Mouse (Mus musculus): ENCODE results near the gene Bach1.
A peak's percentile ranks its signal among the peaks of the same experiment; 100 is the strongest.

The Bach1 gene

GRCm38 (mm10) chr16:87698692-87699305 is at the start of gene Bach1:
Bach1 (plus strand) TSS chr16:87698945.
- peak; percentile 97 for DNase-seq (ENCODE audit: low read depth)

- DNase-seq (ENCODE audit: low read depth): no peak
Measured at GRCm38 (mm10) chr16:87652344-87652743, 46.4 kb upstream of the Bach1 start.

GRCm38 (mm10) chr16:87652924-87653323 is 45.8 kb upstream of the Bach1 start:
- no peak for DNase-seq (ENCODE audit: low read depth)

GRCm38 (mm10) chr16:87654016-87654575 is 44.6 kb upstream of the Bach1 start:
- peak; percentile 51 for DNase-seq (ENCODE audit: low read depth)

- DNase-seq (ENCODE audit: low read depth): no peak
Measured at GRCm38 (mm10) chr16:87655005-87655404, 43.7 kb upstream of the Bach1 start.

GRCm38 (mm10) chr16:87655579-87655978 is 43.2 kb upstream of the Bach1 start:
- DNase-seq (ENCODE audit: low read depth): no peak

- DNase-seq (ENCODE audit: low read depth): peak; percentile 68
Measured at GRCm38 (mm10) chr16:87656771-87657170, 42.0 kb upstream of the Bach1 start.

GRCm38 (mm10) chr16:87657291-87657690 is 41.5 kb upstream of the Bach1 start:
- DNase-seq (ENCODE audit: low read depth): peak; percentile 67

- DNase-seq (ENCODE audit: low read depth): peak; percentile 52
Measured at GRCm38 (mm10) chr16:87661024-87661471, 37.7 kb upstream of the Bach1 start.

- peak; percentile 63 for DNase-seq (ENCODE audit: low read depth)
Measured at GRCm38 (mm10) chr16:87661636-87662035, 37.1 kb upstream of the Bach1 start.

- no peak for DNase-seq (ENCODE audit: low read depth)
Measured at GRCm38 (mm10) chr16:87662528-87662927, 36.2 kb upstream of the Bach1 start.

- DNase-seq (ENCODE audit: low read depth): no peak
Measured at GRCm38 (mm10) chr16:87663890-87664289, 34.9 kb upstream of the Bach1 start.

GRCm38 (mm10) chr16:87665246-87665645 is 33.5 kb upstream of the Bach1 start:
- no peak for DNase-seq (ENCODE audit: low read depth)

- peak; percentile 19 for DNase-seq (ENCODE audit: low read depth)
Measured at GRCm38 (mm10) chr16:87665752-87666619, 32.8 kb upstream of the Bach1 start.

- DNase-seq (ENCODE audit: low read depth): no peak
Measured at GRCm38 (mm10) chr16:87666620-87667004, 32.1 kb upstream of the Bach1 start.

GRCm38 (mm10) chr16:87668002-87668401 is 30.7 kb upstream of the Bach1 start:
- no peak for DNase-seq (ENCODE audit: low read depth)

GRCm38 (mm10) chr16:87670091-87670820 is 28.5 kb upstream of the Bach1 start:
- DNase-seq (ENCODE audit: low read depth): no peak

- no peak for DNase-seq (ENCODE audit: low read depth)
Measured at GRCm38 (mm10) chr16:87670821-87671165, 28.0 kb upstream of the Bach1 start.

- DNase-seq (ENCODE audit: low read depth): no peak
Measured at GRCm38 (mm10) chr16:87671336-87671735, 27.4 kb upstream of the Bach1 start.

- DNase-seq (ENCODE audit: low read depth): no peak
Measured at GRCm38 (mm10) chr16:87673155-87673554, 25.6 kb upstream of the Bach1 start.

- DNase-seq (ENCODE audit: low read depth): no peak
Measured at GRCm38 (mm10) chr16:87676182-87676581, 22.6 kb upstream of the Bach1 start.

- no peak for DNase-seq (ENCODE audit: low read depth)
Measured at GRCm38 (mm10) chr16:87678667-87679066, 20.1 kb upstream of the Bach1 start.

Data from naive thymus-derived CD4-positive, alpha-beta T cell, adult 2 months (primary cell).